Mouse (Mus musculus) liver, adult (tissue): ENCODE data around the gene Rffl.

Experiments used
- GATA4 ChIP-seq: IDR thresholded peaks from 2 replicates; pipeline ENCODE4 v1.6.1; 2014; ENCODE audit warnings: mild to moderate bottlenecking, low read length; ENCODE audit not compliant: insufficient replicate concordance

The Rffl gene

GRCm38 (mm10) chr11:82862638-82863037 is 8.4 kb downstream of the Rffl start:
- TF ChIP-seq GATA4: no peak

GRCm38 (mm10) chr11:82861558-82861957 is 9.5 kb downstream of the Rffl start:
- TF ChIP-seq GATA4: no peak

GRCm38 (mm10) chr11:82860759-82861158 is 10.3 kb downstream of the Rffl start:
- TF ChIP-seq GATA4: no peak

GRCm38 (mm10) chr11:82857307-82857848 is 13.6 kb downstream of the Rffl start:
- peak; percentile 69; the same call in 1 of the 2 replicates for TF ChIP-seq GATA4

GRCm38 (mm10) chr11:82856032-82856431 is 15.0 kb downstream of the Rffl start:
- TF ChIP-seq GATA4: no peak

- TF ChIP-seq GATA4: no peak
Observed at GRCm38 (mm10) chr11:82855327-82855973, 15.6 kb downstream of the Rffl start.

GRCm38 (mm10) chr11:82854111-82854510 is 16.9 kb downstream of the Rffl start:
- TF ChIP-seq GATA4: no peak

GRCm38 (mm10) chr11:82852958-82853357 is 18.1 kb downstream of the Rffl start:
- TF ChIP-seq GATA4: no peak

GRCm38 (mm10) chr11:82852540-82852939 is 18.5 kb downstream of the Rffl start:
- TF ChIP-seq GATA4: no peak

GRCm38 (mm10) chr11:82852115-82852514 is 18.9 kb downstream of the Rffl start:
- no peak for TF ChIP-seq GATA4

- TF ChIP-seq GATA4: no peak
Observed at GRCm38 (mm10) chr11:82850259-82850658, 20.8 kb downstream of the Rffl start.

- no peak for TF ChIP-seq GATA4
Observed at GRCm38 (mm10) chr11:82847571-82848000, 23.4 kb downstream of the Rffl start.

GRCm38 (mm10) chr11:82846938-82847337 is 24.1 kb downstream of the Rffl start:
- no peak for TF ChIP-seq GATA4

- TF ChIP-seq GATA4: no peak
Observed at GRCm38 (mm10) chr11:82846079-82846436, 25.0 kb downstream of the Rffl start.

- no peak for TF ChIP-seq GATA4
Observed at GRCm38 (mm10) chr11:82845415-82846078, 25.5 kb downstream of the Rffl start.

GRCm38 (mm10) chr11:82844771-82845414 is 26.1 kb downstream of the Rffl start:
- no peak for TF ChIP-seq GATA4
